Mouse (Mus musculus): ENCODE data around the gene Hsf4. TPM values are rescaled to one million over a fixed set of nuclear protein-coding genes. Genes with fewer than 3 reads are reported as not detected.
A peak's percentile ranks its signal among the peaks of the same experiment; 100 is the strongest.

Hsf4 gene
- polyA plus RNA-seq, 1 experiment from 2014 or later, result 0.52 TPM

DNA sequence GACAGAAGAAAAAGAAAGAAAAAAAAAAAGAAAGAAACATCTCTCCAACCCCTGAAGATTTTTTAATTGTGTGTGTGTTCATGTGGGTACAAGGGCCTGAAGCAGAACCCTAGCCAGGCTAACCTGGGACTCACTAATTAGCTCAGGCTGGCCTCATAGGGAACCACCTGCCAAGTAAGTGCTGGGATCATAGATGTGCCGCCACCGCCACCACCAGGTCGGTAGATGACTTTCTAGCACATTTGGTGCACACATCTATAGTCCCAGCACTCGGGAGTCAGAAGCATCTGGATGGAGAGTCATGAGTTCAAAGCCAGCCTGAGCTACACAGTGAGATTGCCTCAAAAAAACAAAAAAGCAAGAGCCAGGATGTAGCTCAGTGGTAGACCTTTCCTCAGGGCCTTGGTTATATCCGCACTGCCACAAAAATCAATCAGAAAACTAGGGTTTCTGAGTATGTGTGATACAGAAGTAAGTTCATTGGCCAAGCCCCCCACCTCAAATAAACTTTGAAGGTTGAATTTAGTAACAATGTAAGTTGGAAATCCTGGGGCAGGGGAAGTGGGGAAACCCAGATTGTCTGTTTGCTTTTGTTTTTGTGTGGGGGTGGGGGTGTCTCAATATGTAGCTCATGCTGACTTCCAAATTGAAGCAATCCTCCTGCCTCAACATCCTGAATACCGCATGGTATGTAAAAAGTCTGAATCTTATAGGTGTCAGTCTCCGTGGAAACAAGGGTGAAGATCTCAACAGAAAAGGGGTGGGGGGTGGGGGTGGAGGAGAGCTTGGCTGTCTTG lies 12.1 kb upstream of the Hsf4 start:
- Histone ChIP-seq H3K36me3 (ENCODE audit: control insufficient read depth, insufficient read depth, low read length) (no peaks in the 10 kb centered on the region), H3K9me3 (ENCODE audit: control insufficient read depth, low read length) (no peaks in the 10 kb centered on the region), H3K27ac (ENCODE audit: low read depth, low read length) (no peak overlapping the region), H3K4me3 (ENCODE audit: low read depth, low read length) (no peak overlapping the region), H3K9ac (ENCODE audit: low read depth, low read length) (no peak overlapping the region), H3K4me1 (replicated peaks; ENCODE audit: control insufficient read depth, insufficient read depth, low read length) (peaks cover 5% of the 10 kb centered on the region; the same call in 1 of the 2 replicates), H3K27me3 (ENCODE audit: control insufficient read depth, insufficient read depth, low read length) (peaks cover 54% of the 10 kb centered on the region), H3K4me2 (replicated peaks; ENCODE audit: low read depth, low read length) (no peak overlapping the region)
- ATAC-seq (ENCODE audit: low FRiP score), result no peak
- 64% methylated on average over 7 of the region's 7 CpGs for WGBS
- DNase-seq (ENCODE audit: low spot score), result no peak

DNA sequence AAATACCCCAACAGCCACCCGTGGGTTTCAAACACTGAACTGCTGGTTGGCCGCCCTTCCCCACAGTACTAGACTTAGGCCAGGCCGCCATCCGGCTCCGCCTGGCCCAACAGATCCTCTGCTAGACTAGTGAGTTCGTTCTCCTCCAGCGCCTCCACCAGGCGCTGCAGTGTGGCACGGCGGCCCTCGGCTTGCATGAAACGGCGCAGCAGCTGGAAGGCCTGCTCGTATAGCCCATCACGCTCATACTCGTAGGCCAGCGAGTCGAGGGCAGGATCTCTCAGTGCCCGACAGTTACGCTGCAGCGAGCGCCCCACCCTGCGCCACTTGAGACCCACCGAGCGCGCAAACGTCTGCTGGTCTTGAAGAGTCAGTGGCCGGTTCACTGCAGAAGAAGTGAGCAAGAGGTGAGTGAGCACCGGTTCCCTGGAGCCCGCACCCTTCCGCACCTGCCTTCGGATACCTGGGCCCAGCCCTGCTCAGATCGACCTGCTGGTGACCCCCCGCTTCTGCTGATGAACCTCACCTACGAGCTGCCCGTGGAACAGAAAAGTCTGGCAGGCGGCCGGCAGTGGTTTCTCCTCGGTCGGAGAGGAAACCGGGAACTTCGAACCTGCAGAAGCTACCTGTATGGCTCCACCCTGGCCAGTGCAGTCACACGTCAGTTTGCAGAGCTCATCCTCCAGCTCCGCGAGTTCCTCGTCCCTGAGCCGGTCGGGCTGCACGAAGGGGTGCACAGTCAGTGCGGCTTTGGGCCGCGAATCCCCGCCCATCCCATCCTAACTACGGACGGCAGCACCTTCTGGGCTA lies 10.5 kb upstream of the Hsf4 start:
- 4% methylated on average over 55 of the region's 55 CpGs for WGBS
- DNase-seq (ENCODE audit: low spot score), result peak; percentile 62
- Histone ChIP-seq H3K4me2 (replicated peaks; ENCODE audit: low read depth, low read length) (peak overlapping the region; percentile 72), H3K4me1 (replicated peaks; ENCODE audit: control insufficient read depth, insufficient read depth, low read length) (peaks cover 5% of the 10 kb centered on the region; the same call in 1 of the 2 replicates), H3K27ac (ENCODE audit: low read depth, low read length) (no peak overlapping the region), H3K9me3 (ENCODE audit: control insufficient read depth, low read length) (no peaks in the 10 kb centered on the region), H3K36me3 (ENCODE audit: control insufficient read depth, insufficient read depth, low read length) (no peaks in the 10 kb centered on the region), H3K4me3 (ENCODE audit: low read depth, low read length) (peak overlapping the region; percentile 33), H3K27me3 (ENCODE audit: control insufficient read depth, insufficient read depth, low read length) (peaks cover 65% of the 10 kb centered on the region), H3K9ac (ENCODE audit: low read depth, low read length) (0 out of 2 replicates have a peak overlapping the region, but pooled peaks have one; percentile 27)
- peak; percentile 41 for ATAC-seq (ENCODE audit: low FRiP score)

DNA sequence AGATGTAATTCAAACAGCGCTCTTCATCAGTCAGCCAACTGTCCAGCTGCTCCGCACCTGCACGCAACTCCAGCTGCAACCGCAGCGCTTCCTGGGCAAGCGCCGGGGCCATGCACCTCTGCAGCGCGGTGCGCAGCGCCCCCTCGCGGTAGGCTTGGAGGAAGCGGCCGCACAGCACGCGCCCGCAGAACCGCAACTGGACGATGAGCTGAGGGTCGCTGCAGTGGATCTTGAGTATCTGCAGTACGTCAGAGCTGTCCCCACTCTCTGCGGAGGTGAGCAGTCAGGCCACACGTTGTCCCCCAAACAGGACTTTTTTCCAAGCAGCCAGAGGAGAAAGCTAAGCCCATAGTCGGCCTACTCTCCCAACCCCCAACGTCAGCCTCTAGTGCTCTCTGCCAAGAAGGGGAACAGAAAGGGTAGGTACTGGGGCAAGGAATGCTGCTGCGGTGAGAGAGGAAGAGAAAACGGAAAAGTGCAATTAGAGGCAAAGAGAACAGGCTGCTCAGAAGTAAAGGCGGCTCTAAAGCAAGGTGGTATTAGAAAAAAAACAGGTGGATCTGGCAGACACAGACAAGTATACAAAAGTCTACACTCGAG lies 9.8 kb upstream of the Hsf4 start:
- 5% methylated on average over 30 of the region's 30 CpGs for WGBS
- no peak overlapping the region for H3K9ac ChIP-seq (ENCODE audit: low read depth, low read length)
- H3K9me3 ChIP-seq (ENCODE audit: control insufficient read depth, low read length), result no peaks in the 10 kb centered on the region
- no peaks in the 10 kb centered on the region for H3K36me3 ChIP-seq (ENCODE audit: control insufficient read depth, insufficient read depth, low read length)
- DNase-seq (ENCODE audit: low spot score) (peak; percentile 94), ATAC-seq (ENCODE audit: low FRiP score) (peak; percentile 73)
- no peak overlapping the region for H3K27ac ChIP-seq (ENCODE audit: low read depth, low read length)
- H3K27me3 ChIP-seq (ENCODE audit: control insufficient read depth, insufficient read depth, low read length), result peaks cover 70% of the 10 kb centered on the region
- H3K4me3 ChIP-seq (ENCODE audit: low read depth, low read length), result peak overlapping the region; percentile 33
- peak overlapping the region; percentile 72 for H3K4me2 ChIP-seq (replicated peaks; ENCODE audit: low read depth, low read length)
- peaks cover 4% of the 10 kb centered on the region; the same call in 1 of the 2 replicates for H3K4me1 ChIP-seq (replicated peaks; ENCODE audit: control insufficient read depth, insufficient read depth, low read length)

DNA sequence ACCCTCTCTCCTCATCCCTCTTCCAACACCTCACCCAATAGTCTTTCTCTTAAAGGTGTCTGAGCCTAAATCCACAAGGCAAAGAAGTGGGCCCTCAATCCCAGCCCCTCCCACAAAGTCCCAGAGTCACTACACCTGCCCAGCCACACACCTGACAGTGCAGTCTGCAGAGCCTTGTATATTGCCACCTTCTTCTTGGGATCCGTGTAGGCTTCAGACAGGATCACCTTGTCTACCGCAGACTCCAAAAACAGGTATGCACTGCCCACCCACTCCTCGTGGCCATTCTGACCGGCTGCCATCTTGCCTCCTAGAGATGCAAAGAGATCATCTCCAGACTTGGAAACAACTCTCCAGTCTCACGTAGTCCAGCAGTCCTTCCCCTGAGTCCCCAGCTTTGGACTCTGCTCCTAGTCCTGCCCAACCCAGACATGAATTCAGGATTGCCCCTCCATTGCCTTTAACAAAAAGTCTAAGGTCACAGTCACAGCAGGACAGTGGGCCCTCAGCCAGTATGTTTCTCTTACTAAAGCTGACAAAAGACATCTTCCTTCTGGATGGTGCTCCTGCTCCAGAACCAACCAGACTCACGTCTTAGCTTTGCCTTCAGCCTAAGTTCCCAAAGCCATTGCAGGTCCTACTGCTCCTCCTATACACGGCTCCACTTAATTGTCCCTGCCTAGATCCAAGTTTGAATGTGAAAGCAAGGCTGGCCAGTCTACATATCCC lies 9.1 kb upstream of the Hsf4 start:
- Histone ChIP-seq H3K9me3 (ENCODE audit: control insufficient read depth, low read length) (no peaks in the 10 kb centered on the region), H3K27me3 (ENCODE audit: control insufficient read depth, insufficient read depth, low read length) (peaks cover 72% of the 10 kb centered on the region), H3K4me3 (ENCODE audit: low read depth, low read length) (no peak overlapping the region), H3K4me2 (replicated peaks; ENCODE audit: low read depth, low read length) (no peak overlapping the region), H3K4me1 (replicated peaks; ENCODE audit: control insufficient read depth, insufficient read depth, low read length) (peaks cover 2% of the 10 kb centered on the region; the same call in 1 of the 2 replicates), H3K27ac (ENCODE audit: low read depth, low read length) (no peak overlapping the region), H3K36me3 (ENCODE audit: control insufficient read depth, insufficient read depth, low read length) (no peaks in the 10 kb centered on the region), H3K9ac (ENCODE audit: low read depth, low read length) (no peak overlapping the region)
- 63% methylated on average over 7 of the region's 7 CpGs for WGBS
- ATAC-seq (ENCODE audit: low FRiP score) (no peak), DNase-seq (ENCODE audit: low spot score) (no peak)

DNA sequence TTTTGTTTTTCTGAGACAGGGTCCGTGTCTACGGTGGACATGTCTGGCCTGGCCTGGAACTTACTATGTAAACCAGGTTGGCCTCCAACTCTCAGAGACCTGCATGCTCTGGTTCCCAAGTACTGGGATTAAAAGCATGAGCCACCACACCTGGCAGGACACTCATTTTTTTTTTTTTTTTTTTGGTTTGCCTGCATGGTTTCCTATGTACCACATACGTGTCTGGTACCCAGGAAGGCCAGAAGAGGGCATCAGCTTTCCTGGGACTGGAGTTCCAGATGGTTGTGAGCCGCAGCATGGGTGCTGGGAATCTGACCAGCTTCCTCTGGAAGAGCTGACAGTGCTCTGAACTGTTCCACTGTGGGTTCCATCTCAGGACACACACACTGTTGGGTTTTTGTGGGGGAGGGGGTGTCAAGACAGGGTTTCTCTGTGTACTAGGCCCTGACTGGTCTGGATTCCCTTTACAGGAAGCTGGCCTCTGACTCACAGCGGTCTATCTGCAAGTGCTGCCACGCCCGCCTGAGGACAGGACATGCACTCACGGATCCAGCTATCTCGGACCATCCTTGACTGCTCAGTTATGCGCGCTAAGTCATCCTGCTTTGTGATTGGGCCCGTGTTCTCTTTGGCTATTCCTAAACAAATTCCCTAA lies 8.1 kb upstream of the Hsf4 start:
- ATAC-seq (ENCODE audit: low FRiP score), result no peak
- WGBS, result 86% methylated on average over 12 of the region's 12 CpGs

DNA sequence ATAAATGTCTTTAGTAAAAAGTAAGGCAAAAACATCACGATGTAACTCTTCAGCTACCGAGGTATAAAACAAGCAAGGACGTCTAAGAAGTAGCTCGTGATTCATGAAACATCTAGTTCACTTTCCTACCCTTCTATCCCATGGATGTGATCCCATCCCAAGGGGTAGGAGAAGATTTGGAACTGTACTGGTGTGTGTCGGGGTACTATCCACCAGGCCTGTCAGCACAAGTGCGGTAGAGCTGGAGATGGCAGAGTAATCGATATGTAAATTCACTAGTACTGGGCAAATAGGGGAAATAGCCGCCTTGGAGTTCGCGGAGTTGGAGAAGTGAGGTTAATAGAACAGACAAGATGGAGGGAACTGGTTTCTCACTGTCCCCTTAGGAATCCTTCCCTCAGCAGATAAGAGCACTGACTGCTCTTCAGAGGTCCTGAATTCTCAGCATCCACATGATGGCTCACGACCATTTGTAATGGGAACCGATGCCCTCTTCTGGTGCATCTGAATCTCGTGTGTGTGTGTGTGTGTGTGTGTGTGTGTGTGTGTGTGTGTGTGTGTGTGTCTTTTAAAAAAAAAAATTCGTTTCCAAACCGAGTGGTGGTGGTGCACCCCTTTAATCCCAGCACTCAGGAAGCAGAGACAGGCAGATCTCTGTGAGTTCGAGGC lies 6.2 kb upstream of the Hsf4 start:
- no peak for ATAC-seq (ENCODE audit: low FRiP score)
- H3K9me3 ChIP-seq (ENCODE audit: control insufficient read depth, low read length), result no peaks in the 10 kb centered on the region
- DNase-seq (ENCODE audit: low spot score), result no peak
- no peak overlapping the region for H3K27ac ChIP-seq (ENCODE audit: low read depth, low read length)
- peaks cover 80% of the 10 kb centered on the region for H3K27me3 ChIP-seq (ENCODE audit: control insufficient read depth, insufficient read depth, low read length)
- no peak overlapping the region for H3K4me3 ChIP-seq (ENCODE audit: low read depth, low read length)
- peaks cover 6% of the 10 kb centered on the region; the same call in 1 of the 2 replicates for H3K4me1 ChIP-seq (replicated peaks; ENCODE audit: control insufficient read depth, insufficient read depth, low read length)
- H3K4me2 ChIP-seq (replicated peaks; ENCODE audit: low read depth, low read length), result no peak overlapping the region
- 39% methylated on average over 16 of the region's 16 CpGs for WGBS
- H3K36me3 ChIP-seq (ENCODE audit: control insufficient read depth, insufficient read depth, low read length), result no peaks in the 10 kb centered on the region
- H3K9ac ChIP-seq (ENCODE audit: low read depth, low read length), result no peak overlapping the region

More for the DNA sequence above, 8.1 kb upstream of the Hsf4 start:
- Histone ChIP-seq H3K9me3 (ENCODE audit: control insufficient read depth, low read length) (no peaks in the 10 kb centered on the region), H3K9ac (ENCODE audit: low read depth, low read length) (no peak overlapping the region), H3K4me2 (replicated peaks; ENCODE audit: low read depth, low read length) (no peak overlapping the region), H3K27me3 (ENCODE audit: control insufficient read depth, insufficient read depth, low read length) (peaks cover 71% of the 10 kb centered on the region), H3K36me3 (ENCODE audit: control insufficient read depth, insufficient read depth, low read length) (no peaks in the 10 kb centered on the region), H3K4me1 (replicated peaks; ENCODE audit: control insufficient read depth, insufficient read depth, low read length) (peaks cover 2% of the 10 kb centered on the region; the same call in 1 of the 2 replicates), H3K27ac (ENCODE audit: low read depth, low read length) (no peak overlapping the region), H3K4me3 (ENCODE audit: low read depth, low read length) (no peak overlapping the region)
- DNase-seq (ENCODE audit: low spot score), result no peak

DNA sequence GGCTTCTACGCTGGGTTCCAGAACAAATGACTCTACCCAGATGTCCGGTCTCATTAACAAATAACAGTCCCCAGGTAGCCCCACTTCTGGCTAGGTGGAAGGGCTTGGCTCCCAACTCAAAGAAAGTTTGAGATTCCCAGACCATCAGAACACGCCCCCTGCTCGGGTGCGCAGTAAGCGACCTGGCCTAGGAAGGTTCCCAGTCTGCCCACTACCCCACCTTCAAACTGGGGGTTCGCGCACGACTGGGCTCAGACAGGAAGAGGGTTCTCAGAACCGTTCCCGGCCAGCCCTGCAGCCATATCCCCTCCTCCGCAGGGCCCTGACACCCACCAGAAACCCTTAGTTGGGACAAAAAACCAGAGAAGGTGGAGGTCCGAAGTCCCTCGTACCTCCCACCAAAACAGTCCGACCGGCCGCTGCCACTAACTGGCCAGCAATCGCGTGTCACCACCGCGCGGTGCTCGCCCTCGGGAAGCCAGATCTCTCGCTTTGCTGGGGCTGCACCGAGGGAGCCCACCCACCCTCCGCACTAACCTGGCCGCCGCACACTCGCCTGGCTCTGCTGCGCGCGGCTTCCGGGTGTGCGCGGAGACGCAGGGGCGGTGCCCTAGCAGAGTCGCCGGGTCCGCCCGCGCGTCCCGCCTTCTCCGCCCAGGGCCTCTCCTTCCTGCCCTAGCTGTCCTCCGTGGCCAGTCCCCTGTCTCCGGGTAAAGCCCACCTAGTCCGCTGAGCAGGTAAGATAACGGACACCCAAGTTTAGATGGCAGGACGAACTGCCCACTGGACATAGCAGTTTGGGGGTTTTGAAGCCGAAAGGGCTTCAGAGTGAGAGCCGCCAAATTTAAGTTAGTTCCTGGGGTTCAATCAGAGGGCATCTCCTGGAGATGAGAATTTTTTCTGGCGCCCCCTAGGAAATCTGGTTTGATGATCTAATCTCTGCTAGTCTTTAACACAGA lies 5.3 kb upstream of the Hsf4 start, which contains the start of the genes Tradd and Fbxl8:
Tradd (minus strand) TSS at position 586 of the 959 bp plus-strand sequence.
Fbxl8 (plus strand) TSS at position 625 of the 959 bp plus-strand sequence.
- H3K4me1 ChIP-seq (replicated peaks; ENCODE audit: control insufficient read depth, insufficient read depth, low read length), result peaks cover 8% of the 10 kb centered on the region; the same call in 1 of the 2 replicates
- WGBS, result 2% methylated on average over 54 of the region's 54 CpGs
- ATAC-seq (ENCODE audit: low FRiP score), result peak; percentile 17; the same call in 1 of the 2 replicates
- H3K4me3 ChIP-seq (ENCODE audit: low read depth, low read length), result peak within 1 kb of the TSS; percentile 60
- no peaks in the 10 kb centered on the region for H3K36me3 ChIP-seq (ENCODE audit: control insufficient read depth, insufficient read depth, low read length)
- no peaks in the 10 kb centered on the region for H3K9me3 ChIP-seq (ENCODE audit: control insufficient read depth, low read length)
- DNase-seq (ENCODE audit: low spot score), result peak; percentile 69
- H3K9ac ChIP-seq (ENCODE audit: low read depth, low read length), result peak within 1 kb of the TSS; percentile 53
- no peak within 1 kb of the TSS for H3K27ac ChIP-seq (ENCODE audit: low read depth, low read length)
- H3K27me3 ChIP-seq (ENCODE audit: control insufficient read depth, insufficient read depth, low read length), result peaks cover 80% of the 10 kb centered on the region
- H3K4me2 ChIP-seq (replicated peaks; ENCODE audit: low read depth, low read length), result peak within 1 kb of the TSS; percentile 81
